Mouse (Mus musculus) adrenal gland, postnatal 25 days (tissue): Measurements from ENCODE around the gene Ttc28. TPM values are rescaled to one million over a fixed set of nuclear protein-coding genes. Genes with fewer than 3 reads are reported as not detected.

Source experiments
- DNase-seq: peaks from one replicate; pipeline ENCODE4 v3.0.0; 2021; ENCODE audit warnings: mixed read lengths
- total RNA-seq: library from RNA; stranded (reverse); gene quantifications from 2 replicates; pipeline ENCODE4 v1.2.3, GENCODE M21; 2021

The Ttc28 gene
- total RNA-seq, 1 experiment from 2014 or later, result 22.9 TPM

- no peak for DNase-seq
These were observed 81.3 kb downstream of the Ttc28 start for GRCm38 (mm10) chr5:110960890-110961289.

- DNase-seq, result no peak
These were observed 88.0 kb downstream of the Ttc28 start for GRCm38 (mm10) chr5:110967483-110968055.

GRCm38 (mm10) chr5:110968566-110968965 lies 89.0 kb downstream of the Ttc28 start:
- DNase-seq, result no peak

GRCm38 (mm10) chr5:110970162-110970780 lies 90.7 kb downstream of the Ttc28 start:
- DNase-seq, result no peak

GRCm38 (mm10) chr5:110976721-110977120 lies 97.1 kb downstream of the Ttc28 start:
- DNase-seq, result peak; percentile 7

GRCm38 (mm10) chr5:110977796-110978195 lies 98.2 kb downstream of the Ttc28 start:
- DNase-seq, result no peak

GRCm38 (mm10) chr5:110978461-110978860 lies 98.9 kb downstream of the Ttc28 start:
- DNase-seq, result peak; percentile 71

GRCm38 (mm10) chr5:110979011-110979860 lies 99.6 kb downstream of the Ttc28 start:
- DNase-seq, result peak; percentile 56

GRCm38 (mm10) chr5:110979861-110980346 lies 100.3 kb downstream of the Ttc28 start:
- peak; percentile 17 for DNase-seq

GRCm38 (mm10) chr5:110980576-110980975 lies 101.0 kb downstream of the Ttc28 start:
- DNase-seq, result no peak

GRCm38 (mm10) chr5:110982436-110982835 lies 102.8 kb downstream of the Ttc28 start:
- DNase-seq, result no peak

GRCm38 (mm10) chr5:110984136-110984681 lies 104.6 kb downstream of the Ttc28 start:
- DNase-seq, result no peak

- DNase-seq, result no peak
These were observed 117.4 kb downstream of the Ttc28 start for GRCm38 (mm10) chr5:110996835-110997539.

- no peak for DNase-seq
These were observed 118.1 kb downstream of the Ttc28 start for GRCm38 (mm10) chr5:110997692-110998091.

- no peak for DNase-seq
These were observed 118.7 kb downstream of the Ttc28 start for GRCm38 (mm10) chr5:110998298-110998697.

- no peak for DNase-seq
These were observed 121.3 kb downstream of the Ttc28 start for GRCm38 (mm10) chr5:111000953-111001352.

GRCm38 (mm10) chr5:111003220-111003619 lies 123.6 kb downstream of the Ttc28 start:
- no peak for DNase-seq

GRCm38 (mm10) chr5:111003750-111004149 lies 124.1 kb downstream of the Ttc28 start:
- no peak for DNase-seq

GRCm38 (mm10) chr5:111006272-111007135 lies 126.9 kb downstream of the Ttc28 start:
- no peak for DNase-seq

- no peak for DNase-seq
These were observed 127.5 kb downstream of the Ttc28 start for GRCm38 (mm10) chr5:111007136-111007500.

GRCm38 (mm10) chr5:111007900-111008299 lies 128.3 kb downstream of the Ttc28 start:
- DNase-seq, result no peak
